Mouse (Mus musculus) heart, postnatal 0 days (tissue): ENCODE results near the gene Slco4a1.

Experiments
- CTCF ChIP-seq: IDR thresholded peaks from 2 replicates; pipeline ENCODE4 v1.5.1; 2016; ENCODE audit warnings: antibody characterized with exemption, control low read depth, low read depth
- EP300 ChIP-seq: IDR thresholded peaks from 2 replicates; pipeline ENCODE4 v1.6.1; 2016; ENCODE audit warnings: antibody characterized with exemption, low read depth

DNA sequence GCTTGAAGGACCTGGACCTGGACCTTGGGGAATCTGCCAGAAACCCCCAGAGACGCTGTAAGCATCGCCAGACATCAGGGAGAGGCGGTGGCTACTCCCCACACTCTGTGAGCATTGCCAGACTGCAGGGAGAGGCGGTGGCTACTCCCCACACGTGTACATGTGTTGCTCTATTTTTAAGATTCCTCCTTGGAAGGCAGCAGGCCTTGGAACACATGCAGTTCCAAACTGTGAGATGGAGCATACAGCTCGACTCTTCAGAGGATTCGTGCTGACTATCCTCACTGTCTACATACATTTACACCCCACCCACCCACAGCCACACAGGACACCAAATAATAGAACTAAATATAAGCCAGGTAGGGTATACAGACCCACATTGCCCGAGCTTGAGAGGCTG is 39.9 kb downstream of the Slco4a1 start:
- TF ChIP-seq EP300 (no peak), CTCF (no peak)
